Comparison of ENCODE assay signal across 9 mouse cellular contexts in the genomic region with DNA sequence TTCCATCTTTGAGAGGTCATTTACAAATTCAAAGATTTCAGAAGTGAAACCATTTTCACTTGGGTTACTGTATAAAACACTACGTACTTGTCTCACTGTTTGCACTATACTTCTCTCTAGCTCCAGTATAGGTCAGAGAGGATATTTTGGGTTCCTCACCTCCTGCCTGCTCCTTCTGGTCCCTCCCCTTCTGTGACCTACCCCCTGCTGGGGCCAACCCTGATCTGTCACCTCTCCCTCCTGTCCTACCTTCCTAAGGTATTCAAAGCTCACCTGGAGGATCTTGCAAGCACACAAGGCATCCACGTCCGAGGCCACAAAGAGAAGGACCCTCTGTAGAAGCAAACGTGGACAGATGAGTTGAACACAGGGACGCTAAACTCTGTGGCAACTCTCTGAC. TPM values are rescaled to one million over a fixed set of nuclear protein-coding genes. Genes with fewer than 3 reads are reported as not detected.
DNase-seq lines count a peak whose midpoint lies in the region; ATAC-seq and TF ChIP-seq lines count a peak whose summit lies in the region.
"Had no signal": no experiment of that assay in that cellular context is flagged by ENCODE, and none has a peak within 500 bp of the region (broad histone marks: within the 10 kb centered on the region; RNA-seq: fewer than 3 reads in every experiment).

No protein-coding gene starts in this region.

- TF ChIP-seq CTCF in intestine, postnatal 0 days (IDR thresholded peaks at IDR 0.05; ENCODE audit: low read depth): no peak

- H3K36me3 ChIP-seq in neural tube, embryonic 11.5 days (ENCODE audit: control insufficient read depth, insufficient read depth, low read length): peaks cover 4% of the 10 kb centered on the region
- H3K36me3 ChIP-seq in embryonic facial prominence, embryonic 13.5 days: peaks cover 41% of the 10 kb centered on the region
- peaks cover 19% of the 10 kb centered on the region for H3K36me3 ChIP-seq in intestine, postnatal 0 days (ENCODE audit: control insufficient read depth, insufficient read depth)
- H3K36me3 ChIP-seq in neural tube, embryonic 12.5 days: peaks cover 36% of the 10 kb centered on the region

- no peaks in the 10 kb centered on the region for H3K9me3 ChIP-seq in neural tube, embryonic 11.5 days (ENCODE audit: control insufficient read depth, low read length)
- no peaks in the 10 kb centered on the region for H3K9me3 ChIP-seq in embryonic facial prominence, embryonic 13.5 days
- H3K9me3 ChIP-seq in intestine, postnatal 0 days (ENCODE audit: control insufficient read depth): no peaks in the 10 kb centered on the region
- H3K9me3 ChIP-seq in neural tube, embryonic 12.5 days: no peaks in the 10 kb centered on the region

- H3K4me1 ChIP-seq in neural tube, embryonic 11.5 days (ENCODE audit: control insufficient read depth, insufficient read depth, low read length): peaks cover 6% of the 10 kb centered on the region; the same call in 1 of the 2 replicates
- peaks cover 21% of the 10 kb centered on the region for H3K4me1 ChIP-seq in embryonic facial prominence, embryonic 13.5 days
- H3K4me1 ChIP-seq in intestine, postnatal 0 days (replicated peaks; ENCODE audit: control insufficient read depth, insufficient read depth, low read length): peaks cover 11% of the 10 kb centered on the region; the same call in 1 of the 2 replicates
- H3K4me1 ChIP-seq in neural tube, embryonic 12.5 days: peaks cover 14% of the 10 kb centered on the region

- H3K27me3 ChIP-seq in neural tube, embryonic 11.5 days (ENCODE audit: control insufficient read depth, insufficient read depth, low read length): no peaks in the 10 kb centered on the region
- no peaks in the 10 kb centered on the region for H3K27me3 ChIP-seq in embryonic facial prominence, embryonic 13.5 days
- no peaks in the 10 kb centered on the region for H3K27me3 ChIP-seq in intestine, postnatal 0 days (replicated peaks; ENCODE audit: control insufficient read depth, insufficient read depth, low read length)
- H3K27me3 ChIP-seq in neural tube, embryonic 12.5 days (replicated peaks): no peaks in the 10 kb centered on the region

- DNase-seq in neural tube, embryonic 11.5 days (ENCODE audit: low spot score): no peak
- DNase-seq in neural tube, embryonic 10.5 days (ENCODE audit: extremely low spot score, low spot score): no peak
- DNase-seq in adrenal gland, adult 18-20 months (ENCODE audit: low spot score in 2 of 2): no peak
- DNase-seq in left cerebral cortex, adult 8-10 months (ENCODE audit: low spot score in 2 of 2): no peak
- no peak for DNase-seq in layer of hippocampus, postnatal 10 days (ENCODE audit: low spot score in 2 of 2)

- peak overlapping the region; percentile 73 for H3K9ac ChIP-seq in neural tube, embryonic 11.5 days (ENCODE audit: low read length)
- peak overlapping the region; percentile 91 for H3K9ac ChIP-seq in embryonic facial prominence, embryonic 13.5 days
- peak overlapping the region; percentile 90; the same call in 1 of the 2 replicates for H3K9ac ChIP-seq in intestine, postnatal 0 days (ENCODE audit: low read depth, low read length)
- H3K9ac ChIP-seq in neural tube, embryonic 12.5 days: peak overlapping the region; percentile 46

- H3K27ac ChIP-seq in neural tube, embryonic 11.5 days (ENCODE audit: low read depth, low read length): no peak overlapping the region
- H3K27ac ChIP-seq in embryonic facial prominence, embryonic 13.5 days: no peak overlapping the region
- no peak overlapping the region for H3K27ac ChIP-seq in intestine, postnatal 0 days (ENCODE audit: low read depth, low read length)
- H3K27ac ChIP-seq in neural tube, embryonic 12.5 days: no peak overlapping the region

- WGBS in neural tube, embryonic 11.5 days: 7% methylated on average over 5 of the region's 5 CpGs
- WGBS in embryonic facial prominence, embryonic 13.5 days: 8% methylated on average over 5 of the region's 5 CpGs
- 3% methylated on average over 5 of the region's 5 CpGs for WGBS in intestine, postnatal 0 days
- WGBS in neural tube, embryonic 12.5 days: 7% methylated on average over 5 of the region's 5 CpGs

- peak overlapping the region; percentile 85 for H3K4me3 ChIP-seq in neural tube, embryonic 11.5 days (ENCODE audit: low read depth, low read length)
- H3K4me3 ChIP-seq in embryonic facial prominence, embryonic 13.5 days: peak overlapping the region; percentile 80
- peak overlapping the region; percentile 89 for H3K4me3 ChIP-seq in intestine, postnatal 0 days (ENCODE audit: low read depth, low read length)
- peak overlapping the region; percentile 82 for H3K4me3 ChIP-seq in neural tube, embryonic 12.5 days

- peak overlapping the region; percentile 70 for H3K4me2 ChIP-seq in neural tube, embryonic 11.5 days (ENCODE audit: low read depth)
- peak overlapping the region; percentile 85 for H3K4me2 ChIP-seq in embryonic facial prominence, embryonic 13.5 days
- H3K4me2 ChIP-seq in intestine, postnatal 0 days (replicated peaks; ENCODE audit: low read depth): peak overlapping the region; percentile 89
- H3K4me2 ChIP-seq in neural tube, embryonic 12.5 days (replicated peaks): peak overlapping the region; percentile 71

- ATAC-seq in neural tube, embryonic 11.5 days (ENCODE audit: insufficient read depth, low FRiP score, low TSS enrichment): peak; percentile 3; the same call in 1 of the 2 replicates
- ATAC-seq in embryonic facial prominence, embryonic 13.5 days (ENCODE audit: insufficient number of reproducible peaks, insufficient read depth, low FRiP score, low TSS enrichment, low read depth): peak; percentile 4; the same call in 1 of the 2 replicates
- peak; percentile 12 for ATAC-seq in intestine, postnatal 0 days
- ATAC-seq in neural tube, embryonic 12.5 days (ENCODE audit: low FRiP score, low read depth): peak; percentile 1; the same call in 1 of the 2 replicates

RNA-seq across cellular contexts. Expression of a gene that starts 0.5 kb away (rescaled TPM):
- 74.4 and 89.0 TPM in 2 replicates for polyA plus RNA-seq in neural tube, embryonic 11.5 days (2014; fragmentation: Nextera tagmentation; extraction: Ambion mirVana)
- 116 and 119 TPM in 2 replicates for polyA plus RNA-seq in embryonic facial prominence, embryonic 13.5 days (2015; fragmentation: Nextera tagmentation; extraction: Ambion mirVana)
- 50.1 and 52.3 TPM in 2 replicates for polyA plus RNA-seq in intestine, postnatal 0 days (2015; fragmentation: Nextera tagmentation; extraction: Ambion mirVana)
- 107 and 111 TPM in 2 replicates for polyA plus RNA-seq in neural tube, embryonic 12.5 days (2016; fragmentation: Nextera tagmentation; extraction: Ambion mirVana)
- 100 to 1,000 TPM in 1 of 2 experiments, 10 to 100 TPM in 1; 98.4 to 121 TPM for total RNA-seq in adrenal gland, adult 18-20 months (2021)
- 100 to 1,000 TPM; 104 to 118 (median 107) TPM for total RNA-seq in left cerebral cortex, adult 8-10 months (2022)
- 10 to 100 TPM; 93.8 to 95.9 TPM for total RNA-seq in layer of hippocampus, postnatal 10 days (2021)

RNA-seq across cellular contexts. Expression of a gene that starts 0.8 kb away (rescaled TPM):
- polyA plus RNA-seq in neural tube, embryonic 11.5 days (2014; fragmentation: Nextera tagmentation; extraction: Ambion mirVana): 60.5 and 62.2 TPM in 2 replicates
- 47.5 and 47.8 TPM in 2 replicates for polyA plus RNA-seq in embryonic facial prominence, embryonic 13.5 days (2015; fragmentation: Nextera tagmentation; extraction: Ambion mirVana)
- polyA plus RNA-seq in intestine, postnatal 0 days (2015; fragmentation: Nextera tagmentation; extraction: Ambion mirVana): 8.9 and 9.3 TPM in 2 replicates
- polyA plus RNA-seq in neural tube, embryonic 12.5 days (2016; fragmentation: Nextera tagmentation; extraction: Ambion mirVana): 29.8 and 31.4 TPM in 2 replicates
- 10 to 100 TPM in 1 of 2 experiments, 1 to 10 TPM in 1; 6.3 to 11.0 TPM for total RNA-seq in adrenal gland, adult 18-20 months (2021)
- 1 to 10 TPM; 2.0 to 2.9 (median 2.2) TPM for total RNA-seq in left cerebral cortex, adult 8-10 months (2022)
- total RNA-seq in layer of hippocampus, postnatal 10 days (2021): 1 to 10 TPM; 4.0 to 4.3 TPM

RNA-seq across cellular contexts. Expression of a gene that starts 25.3 kb away (rescaled TPM):
- polyA plus RNA-seq in neural tube, embryonic 11.5 days (2014; fragmentation: Nextera tagmentation; extraction: Ambion mirVana): 17.7 and 19.7 TPM in 2 replicates
- 44.1 and 49.3 TPM in 2 replicates for polyA plus RNA-seq in embryonic facial prominence, embryonic 13.5 days (2015; fragmentation: Nextera tagmentation; extraction: Ambion mirVana)
- polyA plus RNA-seq in intestine, postnatal 0 days (2015; fragmentation: Nextera tagmentation; extraction: Ambion mirVana): 18.3 and 25.8 TPM in 2 replicates
- 25.5 and 27.0 TPM in 2 replicates for polyA plus RNA-seq in neural tube, embryonic 12.5 days (2016; fragmentation: Nextera tagmentation; extraction: Ambion mirVana)
- 10 to 100 TPM in 1 of 2 experiments, 1 to 10 TPM in 1; 9.7 to 18.5 TPM for total RNA-seq in adrenal gland, adult 18-20 months (2021)
- total RNA-seq in left cerebral cortex, adult 8-10 months (2022): 10 to 100 TPM; 23.2 to 29.8 (median 28.6) TPM
- 10 to 100 TPM; 22.2 to 24.7 TPM for total RNA-seq in layer of hippocampus, postnatal 10 days (2021)

RNA-seq across cellular contexts. Expression of a gene that starts 25.4 kb away (rescaled TPM):
- not detected in 2 replicates for polyA plus RNA-seq in neural tube, embryonic 11.5 days (2014; fragmentation: Nextera tagmentation; extraction: Ambion mirVana)
- polyA plus RNA-seq in embryonic facial prominence, embryonic 13.5 days (2015; fragmentation: Nextera tagmentation; extraction: Ambion mirVana): not detected in 2 replicates
- polyA plus RNA-seq in intestine, postnatal 0 days (2015; fragmentation: Nextera tagmentation; extraction: Ambion mirVana): not detected in 2 replicates
- polyA plus RNA-seq in neural tube, embryonic 12.5 days (2016; fragmentation: Nextera tagmentation; extraction: Ambion mirVana): 0.23 TPM in 1 of 2 replicates, not detected in the other
- total RNA-seq in adrenal gland, adult 18-20 months (2021): 1 to 10 TPM; 5.3 to 7.5 TPM
- 10 to 100 TPM in 2 of 4 experiments, 1 to 10 TPM in 1, under 1 TPM in 1; 0.88 to 13.3 (median 9.0) TPM for total RNA-seq in left cerebral cortex, adult 8-10 months (2022)
- 10 to 100 TPM in 1 of 2 experiments, 1 to 10 TPM in 1; 8.8 to 16.9 TPM for total RNA-seq in layer of hippocampus, postnatal 10 days (2021)
- polyA plus RNA-seq: gonadal fat pad, adult 2 months had no signal

RNA-seq across cellular contexts. Expression of a gene that starts 34.4 kb away (rescaled TPM):
- 35.2 and 37.7 TPM in 2 replicates for polyA plus RNA-seq in neural tube, embryonic 11.5 days (2014; fragmentation: Nextera tagmentation; extraction: Ambion mirVana)
- 27.8 and 29.6 TPM in 2 replicates for polyA plus RNA-seq in embryonic facial prominence, embryonic 13.5 days (2015; fragmentation: Nextera tagmentation; extraction: Ambion mirVana)
- 23.1 and 25.3 TPM in 2 replicates for polyA plus RNA-seq in intestine, postnatal 0 days (2015; fragmentation: Nextera tagmentation; extraction: Ambion mirVana)
- polyA plus RNA-seq in neural tube, embryonic 12.5 days (2016; fragmentation: Nextera tagmentation; extraction: Ambion mirVana): 54.4 and 57.5 TPM in 2 replicates
- 10 to 100 TPM in 1 of 2 experiments, 1 to 10 TPM in 1; 4.5 to 13.7 TPM for total RNA-seq in adrenal gland, adult 18-20 months (2021)
- 10 to 100 TPM; 33.1 to 37.2 (median 35.2) TPM for total RNA-seq in left cerebral cortex, adult 8-10 months (2022)
- 10 to 100 TPM; 89.4 to 99.1 TPM for total RNA-seq in layer of hippocampus, postnatal 10 days (2021)
